Mouse (Mus musculus) ES-CJ7 (cell line): ENCODE measurements at regions not wholly inside any gene's neighbourhood (a gene's known extent, or its start where the extent isn't known, plus 50 kb on each side); places are given as distances from the start of the nearest gene placed in this dataset.

ENCODE experiments used
- DNase-seq: peaks from one replicate; pipeline ENCODE4 v3.0.0; 2011; ENCODE audit warnings: low read depth, low spot score

- no peak for DNase-seq
Observed at GRCm38 (mm10) chr2:173334856-173335595, 58.7 kb upstream of the Pmepa1 start.

DNA sequence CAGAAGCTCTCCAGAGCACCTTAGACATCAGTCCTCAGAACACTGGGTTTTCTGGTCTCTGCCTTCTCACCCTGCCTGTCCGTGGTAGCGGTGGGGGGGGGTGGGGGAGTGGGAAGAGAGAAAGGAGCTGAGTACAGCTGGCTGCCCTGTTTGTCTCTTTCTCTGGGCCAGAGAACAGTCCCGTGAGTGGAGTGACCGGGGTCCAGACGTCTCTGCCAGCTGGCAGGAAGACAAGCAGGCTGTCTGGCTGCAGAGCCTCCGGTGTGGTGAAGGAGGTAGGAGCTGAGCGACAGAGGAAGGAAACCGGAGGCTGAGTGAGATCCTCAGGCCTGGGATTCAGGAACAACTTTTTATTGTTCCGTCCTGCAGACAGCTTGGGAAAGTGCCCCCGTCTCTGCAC lies 59.5 kb upstream of the Pmepa1 start:
- no peak for DNase-seq

- no peak for DNase-seq
Observed at GRCm38 (mm10) chr2:173337666-173338065, 61.3 kb upstream of the Pmepa1 start.

GRCm38 (mm10) chr2:173338671-173339070 lies 62.3 kb upstream of the Pmepa1 start:
- no peak for DNase-seq

DNA sequence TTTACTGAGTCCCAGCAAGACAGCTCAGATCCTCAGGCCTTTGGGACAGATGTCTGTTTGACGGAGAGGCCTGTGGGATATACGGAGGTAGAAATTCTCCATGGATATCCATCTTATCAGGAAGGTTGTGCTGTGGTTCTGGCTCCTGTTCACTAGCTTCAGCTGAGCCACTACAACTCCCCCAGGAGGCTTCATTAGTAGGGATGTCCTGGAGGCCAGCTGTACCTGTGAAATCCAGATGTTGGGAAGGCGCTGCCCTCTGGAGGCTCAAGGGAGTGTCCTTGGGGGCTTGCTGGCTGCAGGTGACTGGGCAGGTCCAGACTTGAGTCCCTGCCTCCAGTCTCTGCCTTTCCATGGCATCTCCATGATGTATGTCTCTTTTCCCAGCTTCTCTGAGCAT lies 62.9 kb upstream of the Pmepa1 start:
- DNase-seq: peak; percentile 28

- peak; percentile 37 for DNase-seq
Observed at GRCm38 (mm10) chr2:173340044-173340601, 63.8 kb upstream of the Pmepa1 start.

DNA sequence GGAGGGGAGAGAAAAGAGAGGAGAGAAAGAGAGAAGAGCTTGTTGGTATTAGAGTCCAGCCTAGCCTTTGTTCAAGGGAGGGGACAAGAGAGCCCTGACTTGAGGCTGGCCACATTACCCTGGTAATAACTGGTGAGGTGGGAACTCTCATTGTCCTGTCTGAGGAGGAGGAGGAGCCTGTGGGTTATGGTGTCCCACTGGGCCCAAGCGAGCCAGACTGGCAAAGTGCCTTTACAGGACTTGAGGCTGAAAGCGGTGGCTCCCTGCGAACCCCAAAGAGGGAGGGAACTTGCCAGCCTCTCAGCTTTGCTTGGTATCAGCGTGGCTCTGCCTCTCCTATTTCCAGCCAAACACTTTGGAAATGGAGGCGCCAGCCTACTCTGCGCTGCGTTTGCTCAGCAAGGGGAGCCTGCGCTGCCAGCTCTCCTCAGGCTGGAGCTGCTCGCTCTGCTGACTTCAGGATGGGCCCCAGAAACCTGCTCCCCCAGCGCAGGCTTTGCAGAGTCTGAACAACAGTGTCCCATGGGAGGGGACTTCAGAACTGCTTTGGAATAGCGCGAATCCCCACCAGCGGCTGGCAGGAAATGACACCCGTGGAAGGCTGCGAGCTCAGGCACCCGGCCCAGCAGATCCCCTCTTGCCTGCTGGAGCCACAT lies 66.4 kb upstream of the Pmepa1 start:
- no peak for DNase-seq

GRCm38 (mm10) chr2:173343665-173344064 lies 67.3 kb upstream of the Pmepa1 start:
- no peak for DNase-seq

DNA sequence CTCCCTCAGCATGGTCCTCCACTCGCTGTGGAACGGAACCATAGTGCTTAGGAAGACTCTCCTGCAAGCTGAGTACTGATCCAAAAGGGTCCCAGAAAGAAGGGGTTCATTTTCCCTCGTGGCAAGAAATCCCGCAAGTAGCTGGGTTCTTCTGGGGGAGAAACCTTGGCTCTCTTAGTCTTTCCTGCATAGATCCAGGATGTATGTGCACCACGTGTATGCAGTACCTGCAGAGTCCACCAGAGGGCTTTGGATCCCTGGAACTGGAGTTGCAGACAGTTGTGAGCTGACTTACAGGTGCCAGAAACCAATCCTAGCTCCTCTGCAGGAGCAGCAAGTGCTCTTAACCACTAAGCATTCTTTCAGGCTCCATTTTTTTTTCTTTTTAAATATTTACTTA lies 67.9 kb upstream of the Pmepa1 start:
- peak; percentile 82 for DNase-seq

- peak; percentile 37 for DNase-seq
Observed at GRCm38 (mm10) chr2:173347341-173347740, 71.0 kb upstream of the Pmepa1 start.

- DNase-seq: no peak
Observed at GRCm38 (mm10) chr2:173348757-173349156, 72.4 kb upstream of the Pmepa1 start.

DNA sequence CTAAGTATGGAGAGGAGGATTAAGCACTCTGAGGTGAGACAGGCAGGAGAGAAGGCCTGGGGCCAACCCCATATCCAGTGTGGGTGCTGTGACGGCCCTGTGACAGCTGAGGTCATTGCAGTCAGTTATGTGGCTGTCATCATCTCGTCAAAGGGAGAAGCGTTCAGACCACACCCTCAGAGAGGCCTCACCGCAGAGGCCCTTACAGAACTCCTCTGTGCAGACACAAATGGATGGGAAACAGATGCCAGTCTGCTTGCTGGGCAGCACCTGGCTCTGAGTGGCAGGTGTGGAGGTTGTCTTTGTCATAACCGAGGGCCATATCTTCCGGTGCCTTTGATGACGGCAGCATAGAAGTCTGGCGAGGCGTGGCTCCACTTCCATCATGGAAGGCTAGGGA lies 73.2 kb upstream of the Pmepa1 start:
- DNase-seq: no peak

- no peak for DNase-seq
Observed at GRCm38 (mm10) chr2:173349910-173350309, 73.6 kb upstream of the Pmepa1 start.

DNA sequence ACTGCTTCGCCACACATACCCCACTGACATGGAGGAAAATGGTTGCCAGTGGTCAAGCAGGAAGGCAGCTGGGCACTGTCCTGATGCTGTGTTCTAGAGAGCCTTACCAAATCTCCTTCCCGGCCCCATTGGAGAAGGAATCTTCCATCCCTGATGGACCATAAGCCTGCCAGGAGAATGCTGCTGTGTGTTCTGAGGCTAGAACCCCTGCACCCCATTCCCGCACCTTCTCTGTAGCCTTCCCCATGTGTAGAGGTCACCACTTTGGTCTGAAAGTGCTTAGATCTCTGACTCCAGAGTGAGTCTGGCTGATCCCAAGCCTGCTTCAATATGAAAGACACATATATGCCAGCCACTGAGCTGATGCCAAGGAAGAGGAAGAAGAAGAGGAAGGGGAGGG lies 74.1 kb upstream of the Pmepa1 start:
- DNase-seq: no peak

DNA sequence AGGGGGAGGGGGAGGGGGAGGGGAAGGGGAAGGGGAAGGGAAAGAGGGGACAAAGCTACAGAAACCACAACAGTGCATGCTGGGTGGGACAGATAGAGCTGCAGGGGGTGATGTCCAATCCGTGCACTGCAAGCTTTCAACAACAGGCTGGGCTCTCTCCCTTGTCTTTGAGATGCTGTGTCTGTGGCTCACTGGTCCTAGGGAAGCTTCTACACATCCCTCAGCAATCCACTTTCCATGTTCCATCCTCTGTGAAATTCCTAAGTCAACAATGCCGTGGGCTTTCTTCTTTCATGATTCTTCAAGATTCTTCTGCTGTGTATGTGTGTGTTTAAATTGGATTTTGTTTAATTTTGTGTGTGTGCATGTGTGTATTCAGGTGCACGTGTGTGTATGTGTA lies 74.5 kb upstream of the Pmepa1 start:
- no peak for DNase-seq

DNA sequence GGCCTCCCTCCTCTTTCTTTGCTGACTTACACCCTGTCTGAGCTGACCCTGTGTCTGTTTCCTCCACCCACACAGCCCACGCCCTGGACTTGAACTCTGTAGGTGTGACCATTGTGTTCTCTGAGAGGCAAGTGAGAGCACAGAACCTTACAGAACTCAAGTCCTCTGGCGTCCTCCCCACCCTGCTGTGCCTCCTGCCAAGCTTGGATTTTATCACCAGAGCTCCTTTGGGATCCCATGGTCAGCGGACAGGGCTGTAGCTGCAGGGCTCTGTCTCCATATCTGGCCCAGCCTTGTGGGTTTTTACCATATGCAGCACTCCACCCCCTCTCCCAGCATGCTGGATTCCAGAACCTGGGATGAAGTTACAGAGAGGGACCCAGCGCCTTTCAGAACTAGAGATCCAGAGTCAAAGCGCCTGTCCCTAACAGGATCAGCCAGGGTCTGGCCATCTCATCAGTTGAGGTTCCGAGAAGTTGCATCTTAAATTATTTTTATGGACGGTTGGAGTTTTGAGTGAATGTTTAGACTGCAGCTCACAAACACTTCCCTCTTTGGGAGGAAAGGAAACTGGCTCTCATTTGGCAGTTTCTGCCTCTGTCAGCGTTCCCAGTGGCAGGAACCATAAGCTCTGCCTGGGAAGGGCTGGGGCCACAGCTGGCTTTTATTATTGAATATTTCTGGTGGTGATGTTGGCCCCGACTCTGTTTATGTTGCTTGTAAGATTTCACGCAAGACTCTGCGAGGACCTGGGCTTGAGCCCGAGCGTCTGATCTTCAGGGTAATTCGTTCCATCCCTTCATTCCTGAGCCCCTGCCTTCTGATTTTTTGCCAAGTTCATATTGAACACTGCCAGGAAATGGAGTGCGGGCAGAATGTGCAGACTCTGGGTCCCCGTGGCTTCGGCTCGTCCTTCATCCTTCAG lies 75.8 kb upstream of the Pmepa1 start:
- peak; percentile 26 for DNase-seq

DNA sequence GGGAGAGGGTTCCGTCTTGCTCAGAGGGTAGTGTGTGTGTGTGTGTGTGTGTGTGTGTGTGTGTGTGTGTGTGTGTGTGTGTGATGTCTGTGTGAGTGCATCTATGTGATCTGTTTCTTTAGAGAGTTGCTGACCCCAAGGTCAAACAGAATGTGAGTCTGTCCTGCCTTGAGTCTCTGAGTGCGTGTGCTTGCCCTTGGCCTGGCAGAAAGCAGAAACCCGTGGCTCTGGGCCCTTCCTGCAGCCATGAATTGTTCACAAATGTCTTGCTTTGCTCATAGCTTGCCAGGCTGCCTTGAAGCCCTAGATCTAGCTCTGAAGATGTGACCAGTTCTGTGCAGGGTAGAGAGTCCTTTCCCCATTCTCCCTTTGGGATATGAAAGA lies 76.4 kb upstream of the Pmepa1 start:
- no peak for DNase-seq

DNA sequence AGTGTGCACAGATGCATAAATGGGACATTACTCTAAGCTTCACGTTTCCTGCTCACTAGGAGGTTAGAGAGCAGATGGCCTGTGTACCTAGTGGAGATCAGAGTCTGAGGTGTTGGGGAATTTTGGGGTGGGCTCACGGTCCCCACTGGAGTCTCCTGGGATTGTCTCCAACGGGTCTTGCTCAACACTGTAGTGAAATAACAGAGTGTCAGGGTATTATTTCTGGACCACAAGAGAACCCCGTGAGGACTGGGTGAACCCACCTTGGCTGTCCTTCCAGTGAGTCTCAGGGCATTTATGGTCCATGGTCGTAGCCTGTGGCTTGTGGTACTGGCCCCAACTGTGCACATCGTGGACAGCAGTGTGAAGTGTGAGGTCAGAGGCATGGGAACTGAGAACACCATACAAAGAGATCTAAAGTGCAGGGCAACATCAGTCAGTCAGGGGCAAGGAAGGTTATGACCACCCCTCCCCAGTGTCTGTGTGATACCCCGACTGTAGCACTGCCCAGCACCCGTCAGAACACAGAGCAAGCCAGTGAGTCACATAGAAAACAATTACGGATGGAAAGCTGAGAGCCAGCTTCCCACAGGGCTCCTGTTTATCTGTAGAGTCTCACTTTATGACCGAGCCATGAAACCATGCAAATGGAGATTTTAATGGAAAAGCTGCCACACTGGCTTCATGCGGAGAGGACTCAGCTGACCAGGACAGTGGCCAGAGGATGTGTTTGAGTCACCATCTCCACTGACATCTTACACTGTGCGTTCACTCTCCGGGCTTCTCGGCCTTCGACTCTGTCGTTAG lies 77.3 kb upstream of the Pmepa1 start:
- DNase-seq: no peak

GRCm38 (mm10) chr2:173356786-173357185 lies 80.5 kb upstream of the Pmepa1 start:
- DNase-seq: peak; percentile 17

DNA sequence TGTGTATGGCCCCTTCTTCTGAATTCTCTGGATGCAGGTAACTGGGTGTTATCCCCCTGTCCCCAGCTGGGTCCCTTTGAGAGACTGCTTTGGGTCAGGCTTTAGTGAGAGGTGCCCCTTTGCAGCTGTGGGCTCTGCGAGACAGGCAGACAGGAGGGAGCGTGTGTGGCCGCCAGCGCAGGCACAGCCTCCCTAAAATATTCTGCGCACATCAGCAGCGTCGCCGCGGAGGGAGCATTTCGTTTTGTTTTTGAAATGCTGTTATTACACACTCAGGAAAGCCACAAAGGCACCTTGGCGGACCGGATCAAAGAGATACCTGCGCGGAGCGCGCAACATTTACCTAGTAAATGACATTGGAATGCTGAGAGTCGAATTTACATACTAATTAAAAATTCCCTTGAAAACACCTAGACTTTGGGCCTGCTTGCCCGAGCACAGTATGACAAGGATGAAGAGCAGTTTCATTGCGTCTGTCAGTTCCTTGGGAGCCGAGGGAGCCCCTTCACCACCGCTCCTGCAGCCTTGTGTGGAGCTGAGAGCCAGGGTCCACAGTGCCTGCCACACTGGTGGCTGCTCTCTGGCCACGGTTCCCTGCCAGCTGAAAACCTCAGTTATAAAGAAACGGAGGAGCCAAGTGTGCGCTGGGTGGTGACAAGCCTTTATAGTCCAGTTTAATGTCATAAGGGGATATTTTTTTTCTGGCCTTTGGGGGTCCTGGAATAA lies 89.3 kb upstream of the Pmepa1 start:
- DNase-seq: no peak

DNA sequence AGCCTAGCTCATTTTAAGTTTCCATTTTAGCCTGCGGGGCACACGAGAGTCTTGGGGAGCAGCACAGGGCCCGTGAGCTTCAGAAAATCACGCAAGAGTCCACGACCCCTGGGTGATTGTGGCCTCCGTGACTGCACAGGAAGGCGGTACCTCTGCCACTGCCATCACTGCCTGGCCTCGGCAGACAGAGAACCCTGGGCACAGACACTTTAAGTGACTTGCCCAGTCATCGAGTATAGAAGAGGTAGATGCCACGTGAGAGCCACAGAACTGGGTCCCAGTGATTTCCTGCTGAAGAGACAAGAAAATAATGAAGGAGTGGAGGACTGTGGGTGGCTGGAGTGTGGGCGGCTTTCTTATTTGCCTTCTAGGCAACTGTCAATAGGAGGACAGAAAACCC lies 90.4 kb upstream of the Pmepa1 start:
- no peak for DNase-seq
